Mouse (Mus musculus): ENCODE measurements around the gene Rbbp4.

DNA sequence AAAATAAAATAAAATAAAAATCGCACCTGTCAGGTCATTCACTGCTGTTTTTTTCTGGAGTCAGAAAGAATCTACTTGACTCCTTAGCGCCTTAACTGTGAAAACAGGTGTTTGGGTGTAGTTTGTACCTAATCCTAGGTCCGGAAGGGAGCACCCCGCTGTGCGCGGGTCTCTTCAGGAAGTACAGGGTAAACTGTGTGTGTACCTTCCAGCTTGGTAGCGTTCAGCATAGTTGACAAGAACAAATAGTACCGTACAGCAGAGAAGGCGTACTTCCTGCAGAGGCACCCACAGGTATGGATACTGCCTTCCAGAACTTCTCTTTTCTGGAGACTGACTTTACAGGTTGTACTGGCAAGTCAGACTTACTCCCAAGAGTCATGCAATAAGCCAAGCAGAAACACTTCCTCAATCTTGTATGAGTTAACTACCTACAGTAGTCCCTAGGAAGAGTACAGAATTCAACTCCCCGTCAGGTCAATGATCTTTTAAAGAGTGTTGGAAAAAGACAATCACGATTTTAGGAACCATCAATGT lies 39.1 kb upstream of the Rbbp4 start:
- no peak for TF ChIP-seq CTCF (IDR thresholded peaks at IDR 0.05; ENCODE audit: insufficient read depth, low read length)
- TF ChIP-seq POLR2A (IDR thresholded peaks at IDR 0.05; ENCODE audit: borderline replicate concordance, extremely low read depth, low read depth, low read length) = no peak

Data from lung, adult 2 months (tissue).